Comparison of ENCODE assay signal across 18 mouse cellular contexts in the genomic region with DNA sequence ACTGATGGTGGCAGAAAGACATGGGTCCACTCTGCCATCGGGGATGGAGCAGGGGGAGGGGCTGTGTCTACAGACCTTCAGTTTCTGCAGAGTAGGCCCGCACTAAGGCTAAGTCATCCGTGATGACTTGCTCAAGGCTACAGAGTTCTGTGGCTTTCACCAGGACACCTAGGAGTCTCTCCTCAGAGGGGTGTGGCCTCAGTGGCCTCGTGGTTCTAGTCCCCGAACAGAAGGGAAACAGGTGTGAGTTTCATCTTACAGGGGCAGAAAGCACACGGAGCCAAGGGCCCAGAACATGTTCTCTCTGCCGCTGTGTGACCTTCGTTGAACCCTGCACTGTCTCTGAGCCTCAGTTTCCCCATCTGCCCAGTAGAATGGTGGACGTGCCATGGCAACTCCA.
"Had no signal": no experiment of that assay in that cellular context is flagged by ENCODE, and none has a peak within 500 bp of the region (broad histone marks: within the 10 kb centered on the region; RNA-seq: fewer than 3 reads in every experiment).

No protein-coding gene starts in this region.

- H3K27ac ChIP-seq: limb, embryonic 12.5 days; limb, embryonic 15.5 days; liver, embryonic 12.5 days; liver, embryonic 15.5 days; midbrain, embryonic 12.5 days; midbrain, embryonic 15.5 days; neural tube, embryonic 12.5 days; neural tube, embryonic 15.5 days; stomach, embryonic 15.5 days had no signal

- DNase-seq: kidney, adult 18-20 months; kidney, adult 9 months; kidney, postnatal 14 days; kidney, postnatal 4 days; lung, adult 2 months; right cerebral cortex, adult 18-20 months; right cerebral cortex, postnatal 14 days; thymus, adult 18-20 months; thymus, postnatal 14 days had no signal

- H3K4me3 ChIP-seq: limb, embryonic 12.5 days; limb, embryonic 15.5 days; liver, embryonic 12.5 days; liver, embryonic 15.5 days; midbrain, embryonic 12.5 days; midbrain, embryonic 15.5 days; neural tube, embryonic 12.5 days; neural tube, embryonic 15.5 days; stomach, embryonic 15.5 days had no signal
